10 mouse cellular contexts compared by ENCODE assay signal in the genomic region with DNA sequence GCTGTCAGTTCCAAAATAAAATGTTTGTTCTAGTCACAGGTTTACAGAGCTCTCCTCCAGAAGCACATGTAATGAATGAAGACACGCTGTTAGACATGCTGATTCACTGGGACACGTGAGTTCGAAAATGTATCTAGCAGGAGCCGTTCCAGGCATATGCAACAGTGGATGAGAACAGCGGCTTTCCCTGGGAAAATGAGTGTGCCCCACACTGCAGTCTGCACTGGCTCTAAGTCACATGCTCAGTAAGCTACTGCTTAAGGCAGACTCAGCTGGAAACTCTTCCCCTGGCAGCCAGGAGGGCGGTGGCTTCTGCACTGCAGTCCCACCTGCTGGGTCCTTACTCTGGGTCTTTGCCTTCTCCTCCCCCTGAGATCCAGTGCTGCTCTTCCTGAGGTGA.
DNase-seq lines count a peak whose midpoint lies in the region; ATAC-seq lines count a peak whose summit lies in the region.
"Had no signal": no experiment of that assay in that cellular context is flagged by ENCODE, and none has a peak within 500 bp of the region (broad histone marks: within the 10 kb centered on the region; RNA-seq: fewer than 3 reads in every experiment).

No protein-coding gene starts in this region.

- no peaks in the 10 kb centered on the region for H3K9me3 ChIP-seq in forebrain, embryonic 12.5 days
- H3K9me3 ChIP-seq: heart, embryonic 13.5 days; liver, embryonic 13.5 days had no signal

- DNase-seq in gastrocnemius, postnatal 14 days, result peak; percentile 18
- DNase-seq in gastrocnemius, adult 18-20 months (ENCODE audit: low spot score), result no peak
- peak; percentile 55 for DNase-seq in 3T3-L1 (ENCODE audit: low read depth, low spot score)
- DNase-seq in left cerebral cortex, postnatal 14 days (ENCODE audit: low spot score in 2 of 2), result peak; percentile 50 to 82
- DNase-seq in natural killer cell, adult 2 months (ENCODE audit: low spot score in 2 of 2), result no peak
- no peak for DNase-seq in cerebellum, adult 18-20 months

- WGBS in forebrain, embryonic 12.5 days, result 28% methylated on average over 6 of the region's 6 CpGs

- H3K36me3 ChIP-seq in forebrain, embryonic 12.5 days (replicated peaks), result no peaks in the 10 kb centered on the region
- H3K36me3 ChIP-seq: heart, embryonic 13.5 days; liver, embryonic 13.5 days had no signal

- no peak overlapping the region for H3K4me3 ChIP-seq in forebrain, embryonic 12.5 days (replicated peaks)
- H3K4me3 ChIP-seq: heart, embryonic 13.5 days; liver, embryonic 13.5 days had no signal

- 0 out of 2 replicates have a peak, but pooled peaks cover 15% of the 10 kb centered on the region for H3K27me3 ChIP-seq in forebrain, embryonic 12.5 days
- H3K27me3 ChIP-seq: heart, embryonic 13.5 days; liver, embryonic 13.5 days had no signal

- no peak overlapping the region for H3K9ac ChIP-seq in forebrain, embryonic 12.5 days
- H3K9ac ChIP-seq: heart, embryonic 13.5 days; liver, embryonic 13.5 days had no signal

- H3K27ac ChIP-seq in forebrain, embryonic 12.5 days, result peak overlapping the region; percentile 53; the same call in 1 of the 2 replicates
- H3K27ac ChIP-seq: heart, embryonic 13.5 days; liver, embryonic 13.5 days had no signal

- intact Hi-C loops in gastrocnemius, postnatal 14 days (cut with DNase I; ENCODE audit: low total_unique reads), result loop anchor here (10.0 kb wide), 1 partner anchor 209 kb away; no protein-coding TSS in a partner anchor
- intact Hi-C loops in left cerebral cortex, postnatal 14 days (cut with DNase I), result loop anchor here (2.0 to 5.0 kb wide), 2 partner anchors 233 to 374 kb away; no protein-coding TSS in a partner anchor

- ATAC-seq in forebrain, embryonic 12.5 days (ENCODE audit: low FRiP score), result no peak
- no peak for ATAC-seq in megakaryocyte progenitor cell, adult 5-6 weeks (replicated peaks; ENCODE audit: poor library complexity)

- no peak overlapping the region for H3K4me2 ChIP-seq in forebrain, embryonic 12.5 days
- H3K4me2 ChIP-seq: heart, embryonic 13.5 days; liver, embryonic 13.5 days had no signal

- peaks cover 45% of the 10 kb centered on the region for H3K4me1 ChIP-seq in forebrain, embryonic 12.5 days
- H3K4me1 ChIP-seq: liver, embryonic 13.5 days had no signal

Comparison
In these comparisons a context has a peak if more than half of its experiments do, and no peak if none do; other contexts are left out.
1. DNase-seq: peak in gastrocnemius, postnatal 14 days (single experiment), 3T3-L1 (single experiment) and left cerebral cortex, postnatal 14 days (2 of 2); none in gastrocnemius, adult 18-20 months (single experiment), natural killer cell, adult 2 months (0 of 2) and cerebellum, adult 18-20 months (0 of 2).